Mouse (Mus musculus) cerebellum, postnatal 36 days (tissue): ENCODE measurements around the gene Wbp1l.
A peak's percentile ranks its signal among the peaks of the same experiment; 100 is the strongest.

ENCODE experiments used
- DNase-seq, 2 experiments: peaks; one replicate each; pipeline ENCODE4 v3.0.0; 2021 to 2022; ENCODE audit warnings: mixed read lengths in 2 of 2

Gene Wbp1l

DNA sequence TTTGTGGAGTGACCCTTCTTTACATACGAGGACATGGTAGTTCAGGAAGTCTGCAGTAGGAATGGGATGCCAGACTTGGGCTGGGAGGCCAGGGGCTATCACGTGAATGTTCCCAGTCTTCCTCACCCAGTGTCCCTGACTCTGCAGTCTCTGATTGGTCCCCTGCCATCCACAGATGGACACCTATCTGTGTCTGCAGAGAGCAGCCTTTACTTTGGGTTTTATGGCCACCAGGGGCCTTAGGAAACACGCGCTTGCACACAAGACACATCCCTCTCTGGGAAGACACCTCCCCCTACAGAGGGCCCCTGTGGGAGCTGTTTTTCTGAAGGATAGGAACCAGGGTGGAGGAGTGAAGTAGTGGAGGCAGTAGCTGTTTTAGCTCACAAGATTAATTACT, 62.6 kb downstream of the Wbp1l start:
- DNase-seq = no peak

DNA sequence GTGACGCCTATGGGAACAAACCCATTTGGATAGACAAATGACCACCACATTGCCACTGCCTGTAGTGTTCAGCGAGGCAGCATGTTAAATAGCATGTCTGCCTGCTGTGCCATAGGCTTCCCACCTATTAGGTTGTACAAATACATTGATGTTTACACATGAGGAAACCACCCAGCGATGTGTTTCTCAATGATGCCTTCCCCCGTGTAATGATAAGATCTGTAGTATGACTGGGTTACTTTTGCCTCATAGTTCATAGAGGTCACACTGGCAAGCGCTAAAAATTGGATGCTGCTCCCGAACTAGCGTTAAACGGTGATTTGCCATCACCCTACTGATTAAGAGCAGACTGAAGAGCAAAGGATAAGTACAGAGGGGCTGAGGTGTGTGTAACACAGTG, 63.3 kb downstream of the Wbp1l start:
- DNase-seq = no peak

DNA sequence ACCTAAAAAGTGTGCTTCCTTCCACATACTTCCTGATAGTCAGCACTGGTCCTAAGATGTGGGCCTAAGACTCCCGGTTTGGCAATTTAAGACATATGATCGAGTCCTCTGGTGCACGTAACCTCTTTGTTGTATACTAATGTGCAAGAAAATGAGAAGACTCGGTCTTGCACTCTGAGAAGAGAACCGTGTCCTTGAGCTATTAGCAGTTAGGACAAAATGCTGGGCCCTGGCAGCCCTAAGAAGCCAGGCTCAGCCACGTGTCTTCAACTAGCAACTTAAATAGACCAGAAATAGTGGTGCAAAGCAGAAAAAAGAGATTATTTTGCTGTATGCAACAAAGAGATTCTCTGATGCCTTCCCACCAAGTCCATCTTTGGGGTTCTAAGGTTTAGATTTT, 63.9 kb downstream of the Wbp1l start:
- DNase-seq = no peak

DNA sequence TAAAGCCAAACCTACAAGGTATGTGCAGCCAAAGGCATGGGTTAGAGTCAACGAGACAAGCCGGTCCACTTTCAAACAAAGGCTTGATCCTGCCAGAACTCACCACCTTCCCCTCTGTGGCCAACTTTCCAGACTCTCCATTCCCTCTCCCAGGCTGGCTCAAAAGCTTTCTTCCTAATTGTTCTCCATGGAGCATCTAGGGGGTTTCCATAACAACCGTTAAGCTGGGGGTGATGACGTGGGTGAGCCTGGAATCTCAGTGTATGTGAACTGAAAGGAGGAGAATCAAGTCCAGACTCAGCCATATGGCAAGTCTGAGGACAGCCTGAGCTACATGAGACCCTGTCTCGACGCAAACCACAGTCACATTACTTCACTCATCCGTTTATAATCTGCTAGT, 66.6 kb downstream of the Wbp1l start:
- DNase-seq = no peak

DNA sequence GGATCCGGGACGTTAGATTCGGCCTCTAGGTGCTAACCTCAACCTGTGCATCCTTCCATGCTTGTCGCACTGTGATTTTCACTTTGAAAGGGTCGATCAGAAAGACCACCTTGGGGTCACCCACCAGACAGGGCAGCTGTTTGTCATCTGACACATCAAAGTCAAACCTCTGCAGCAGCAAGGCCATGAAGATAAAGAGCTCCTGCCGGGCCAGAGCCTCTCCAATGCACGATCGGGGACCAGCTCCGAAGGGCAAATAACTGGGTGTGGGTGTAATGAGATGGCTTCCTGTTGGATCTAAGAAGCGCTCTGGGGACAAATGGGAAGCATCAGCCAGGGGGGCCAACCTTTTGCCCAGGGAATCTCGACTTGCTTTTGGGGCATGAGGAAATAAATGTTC, 68.4 kb downstream of the Wbp1l start:
- DNase-seq = no peak

DNA sequence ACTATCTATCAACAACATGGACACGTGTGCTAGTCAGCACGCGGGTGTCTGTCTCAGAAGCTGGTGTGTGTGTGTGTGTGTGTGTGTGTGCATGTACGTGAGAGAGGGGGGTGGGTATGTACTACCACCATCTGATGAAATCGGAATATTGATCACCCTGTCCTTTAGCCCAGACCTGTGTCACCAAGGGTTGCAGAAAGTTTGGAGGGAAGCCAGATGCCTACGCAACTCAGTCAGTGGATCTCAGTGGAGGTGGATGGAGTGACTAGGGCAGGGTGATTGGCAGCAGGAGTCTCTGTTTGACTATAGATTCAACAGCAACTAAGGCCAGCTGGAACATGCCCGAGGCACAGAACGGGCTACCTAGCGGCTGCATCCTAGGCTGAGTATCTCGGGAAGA, 69.4 kb downstream of the Wbp1l start:
- no peak for DNase-seq

DNA sequence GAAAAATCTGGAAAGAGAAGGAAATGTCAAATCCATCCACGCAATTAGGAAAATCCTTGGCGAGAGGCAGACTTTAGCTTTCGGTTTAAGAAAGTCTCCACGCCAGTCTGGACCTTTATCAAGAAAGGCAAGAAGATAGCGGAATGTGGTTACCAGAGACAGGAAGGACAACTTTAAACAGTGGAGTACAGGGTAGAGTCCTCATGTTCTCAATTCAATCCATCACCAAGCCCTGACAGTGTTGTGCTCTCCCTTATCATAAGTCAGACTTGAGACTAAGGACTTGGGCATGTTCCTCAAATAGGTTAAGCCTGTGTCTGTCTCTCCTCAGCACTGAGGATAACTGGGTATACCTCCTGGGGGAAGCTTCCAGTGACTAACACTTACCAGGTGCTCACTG, 70.9 kb downstream of the Wbp1l start:
- no peak for DNase-seq

DNA sequence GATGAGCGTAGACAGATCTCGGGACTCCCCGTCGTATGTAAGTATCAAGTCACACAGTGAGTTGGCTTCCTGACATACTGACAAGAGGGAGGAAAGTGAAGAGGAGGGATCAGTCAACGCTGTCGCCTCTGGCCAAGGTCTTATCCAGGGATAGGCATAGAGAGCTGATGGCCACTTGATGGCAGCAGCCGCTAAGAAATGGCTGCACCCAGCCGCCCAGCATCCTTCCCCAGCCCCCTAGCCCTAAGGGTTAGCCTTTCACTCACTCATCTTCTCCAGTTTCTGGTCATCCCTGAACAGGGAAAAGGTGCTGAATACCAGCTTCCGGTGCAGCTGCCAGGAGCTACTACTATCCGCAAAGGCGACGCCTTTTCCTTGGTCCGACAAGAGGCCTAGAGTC, 71.8 kb downstream of the Wbp1l start:
- DNase-seq = peak; percentile 61 to 65

DNA sequence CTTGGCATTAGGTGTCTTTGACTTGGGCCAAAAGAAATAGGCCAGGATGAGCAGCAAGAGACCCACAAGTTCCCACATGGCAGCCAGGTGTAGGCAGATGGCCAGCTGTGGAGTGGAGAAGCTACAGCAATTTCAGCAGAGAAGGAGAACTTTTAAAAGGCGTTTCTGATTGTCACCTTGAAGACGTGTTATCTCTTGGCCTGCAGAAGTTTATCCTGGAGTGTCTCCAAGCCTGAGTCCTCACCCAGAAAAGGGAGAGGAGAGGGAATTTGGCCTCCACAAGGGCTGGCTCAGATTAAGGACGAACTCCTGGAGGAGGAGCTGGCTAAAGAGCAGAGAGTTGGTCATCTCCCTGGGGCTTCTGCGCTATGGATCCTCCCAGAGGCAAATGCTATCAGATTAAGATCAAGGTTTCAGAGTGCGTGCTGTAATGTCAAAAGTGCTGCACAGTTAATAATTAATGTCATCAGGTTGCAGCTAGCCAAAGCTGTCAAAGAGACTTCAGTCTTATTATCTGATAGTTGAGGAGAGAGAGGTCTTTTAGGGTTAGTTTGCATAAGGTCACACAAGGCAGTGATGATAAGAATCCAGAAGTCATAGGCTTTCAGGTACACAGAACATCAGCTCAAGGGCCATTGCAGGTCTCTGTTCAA, 74.0 kb downstream of the Wbp1l start, which contains the start of gene Cyp17a1:
Cyp17a1 (minus strand) TSS at position 407 of the 653 bp plus-strand sequence.
- DNase-seq = no peak

DNA sequence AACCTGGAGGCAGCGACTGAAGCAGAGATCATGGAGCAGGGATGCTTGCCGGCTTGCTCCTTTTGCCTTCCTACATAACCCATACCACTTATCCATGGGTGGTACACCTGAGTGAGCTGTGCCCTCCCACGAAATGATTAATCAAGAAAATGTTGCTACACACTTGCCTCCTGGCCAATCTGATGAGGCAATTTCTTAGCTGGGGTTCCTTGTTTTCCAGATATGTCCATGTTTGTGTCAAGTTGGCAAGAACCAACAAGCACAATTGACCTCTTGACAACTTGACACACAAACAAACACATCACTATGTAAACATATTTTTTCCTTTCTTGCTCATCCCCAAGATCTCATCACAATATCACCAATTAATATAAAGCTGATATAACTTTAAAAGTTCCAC, 76.8 kb downstream of the Wbp1l start:
- DNase-seq = no peak

DNA sequence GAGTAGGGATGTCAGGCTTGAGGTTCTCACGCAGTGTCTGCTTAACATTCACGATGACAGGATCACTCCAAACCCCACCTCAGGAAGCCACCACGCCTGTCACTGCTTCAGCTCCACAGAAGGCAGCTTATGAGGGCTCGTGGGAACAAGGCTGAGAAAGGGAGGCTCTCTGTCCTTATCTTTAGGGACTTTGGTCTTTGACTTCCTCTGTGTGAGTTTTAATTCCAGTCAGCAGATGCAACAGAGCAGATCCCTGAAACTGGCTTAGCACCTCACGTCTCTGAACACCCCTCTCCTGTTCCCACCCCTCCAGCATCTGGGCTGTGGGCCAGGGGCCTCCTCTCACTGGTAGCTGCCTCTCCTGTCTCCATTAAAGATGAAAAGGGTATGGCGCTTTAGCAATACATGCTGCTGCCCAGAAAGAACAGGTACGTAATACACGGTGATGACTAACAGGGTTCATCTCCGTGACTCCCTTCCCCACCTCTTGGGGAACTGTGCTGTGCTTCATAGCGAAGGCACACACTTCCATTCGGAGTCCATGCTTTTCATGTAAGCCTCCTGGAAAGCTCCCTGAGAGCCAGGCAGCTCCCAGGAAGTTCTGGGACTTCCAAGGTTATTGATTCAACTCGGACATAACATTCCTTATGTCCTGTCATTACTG, 81.0 kb downstream of the Wbp1l start:
- no peak for DNase-seq

DNA sequence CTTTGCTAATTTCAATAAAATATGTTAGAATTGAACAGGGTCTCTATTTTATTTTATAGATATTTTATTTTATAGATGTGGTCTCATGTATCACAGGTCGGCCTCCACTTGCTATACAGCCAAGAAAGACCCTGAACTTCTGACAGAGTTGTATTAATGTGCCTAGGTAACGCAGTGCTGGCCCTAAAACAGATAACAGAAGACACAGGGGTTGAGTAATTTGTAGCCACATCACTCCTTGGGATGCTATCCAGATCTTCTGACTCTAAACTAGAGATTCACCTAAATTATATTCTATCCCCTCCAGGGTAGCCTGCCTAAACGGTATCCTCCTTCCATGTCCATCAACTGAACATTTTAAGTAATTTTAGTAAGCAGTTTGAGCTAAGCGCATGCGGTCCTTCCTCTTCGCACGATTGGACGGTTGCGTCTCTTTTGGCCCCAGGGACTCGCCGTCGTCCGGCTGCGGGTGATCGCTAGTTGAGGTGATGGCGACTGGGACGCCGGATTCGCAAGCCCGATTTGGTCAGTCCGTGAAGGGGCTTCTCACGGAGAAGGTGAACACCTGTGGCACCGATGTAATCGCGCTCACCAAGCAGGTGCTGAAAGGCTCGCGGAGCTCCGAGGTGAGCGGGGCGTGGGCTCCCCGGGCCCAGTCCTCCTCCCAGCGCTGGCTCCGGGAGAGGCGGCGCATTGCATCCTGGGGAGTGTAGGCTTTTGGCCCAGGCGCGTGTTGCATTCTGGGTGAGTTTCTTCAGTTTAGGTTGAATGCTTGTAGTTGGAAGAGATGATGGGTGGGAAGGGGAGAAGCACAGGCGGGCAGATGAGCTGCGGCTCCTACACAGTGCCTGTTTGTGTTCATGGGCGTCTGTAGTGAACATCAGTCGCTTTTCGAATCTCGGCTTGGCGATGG, 90.8 kb downstream of the Wbp1l start, which contains the start of gene Borcs7:
Borcs7 (plus strand) TSS at position 447 of the 913 bp plus-strand sequence.
- DNase-seq = peak; percentile 94 to 97

DNA sequence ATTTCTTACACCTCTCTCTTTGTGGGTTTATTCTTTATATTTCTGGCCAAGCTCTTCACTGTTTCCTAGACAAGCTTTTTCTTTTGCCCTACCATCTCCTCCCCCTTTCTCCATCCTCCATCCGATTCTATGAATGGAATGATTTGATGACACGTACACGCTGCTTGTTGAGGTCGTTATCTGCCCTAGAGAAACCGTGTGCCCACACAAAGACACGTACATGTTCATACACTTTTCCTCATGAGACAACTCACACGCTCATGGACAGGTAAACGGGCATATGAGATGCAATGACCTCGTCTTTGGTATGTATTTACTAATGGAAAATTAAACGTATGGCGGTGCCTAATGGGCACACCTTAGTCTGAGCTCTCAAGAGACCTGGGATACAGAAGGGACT, 91.5 kb downstream of the Wbp1l start:
- DNase-seq = no peak

DNA sequence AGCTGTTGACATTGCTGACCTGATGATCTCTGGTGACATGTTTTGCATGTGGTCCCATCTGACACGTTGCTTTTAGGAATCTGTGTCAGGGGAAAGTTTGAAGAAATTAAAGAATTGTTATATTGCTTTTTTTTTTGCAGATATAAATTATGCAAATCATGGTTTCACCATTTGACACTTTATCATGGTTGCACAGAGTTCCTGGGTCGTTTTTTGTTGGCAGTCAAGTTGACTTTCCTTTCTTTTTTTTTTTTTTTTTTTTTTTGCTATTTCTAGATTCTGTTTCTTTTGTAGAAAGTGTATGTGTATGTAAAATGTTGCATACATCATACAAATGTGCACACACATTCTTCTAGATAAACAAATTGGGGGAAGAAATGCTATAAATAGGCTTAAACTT, 92.2 kb downstream of the Wbp1l start:
- DNase-seq = no peak

DNA sequence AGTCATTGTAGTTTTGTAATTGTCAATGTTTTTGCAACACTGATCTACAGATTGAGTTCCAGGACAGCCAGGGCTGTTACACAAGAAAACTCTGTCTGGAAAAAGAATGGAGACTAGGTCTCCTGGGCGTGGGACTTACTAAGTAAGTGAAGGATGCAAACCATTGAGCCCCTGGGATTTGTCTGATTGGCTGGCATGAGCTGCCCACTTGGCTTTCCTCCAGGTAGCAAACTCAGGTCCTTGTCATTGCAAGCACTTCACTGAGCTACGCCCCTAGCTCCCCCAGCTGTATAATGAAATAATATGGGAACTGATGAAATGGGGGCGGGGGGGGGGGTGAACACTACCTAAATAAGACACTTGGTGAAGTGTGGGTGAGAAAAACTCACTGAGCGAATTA, 94.3 kb downstream of the Wbp1l start:
- DNase-seq = no peak

DNA sequence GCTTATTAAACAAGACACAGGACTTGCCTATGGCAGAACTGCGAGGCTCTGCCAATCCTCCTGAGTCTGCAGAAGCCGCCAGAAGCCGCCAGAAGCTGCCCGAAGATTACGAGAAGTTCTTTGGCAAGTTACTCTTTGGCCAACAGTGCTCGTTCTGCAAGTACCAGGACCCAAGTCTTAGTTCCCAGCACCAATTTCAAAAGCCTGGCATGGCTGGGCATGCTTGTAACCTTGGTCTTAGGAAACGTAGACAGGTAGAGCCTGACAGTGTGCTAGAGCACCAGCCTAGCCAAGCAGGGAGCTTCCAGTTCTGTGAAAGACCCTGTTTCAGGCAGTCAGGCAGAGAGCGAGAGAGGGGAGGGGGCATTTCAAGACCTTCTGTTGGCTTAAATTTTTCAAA, 97.6 kb downstream of the Wbp1l start:
- no peak for DNase-seq

DNA sequence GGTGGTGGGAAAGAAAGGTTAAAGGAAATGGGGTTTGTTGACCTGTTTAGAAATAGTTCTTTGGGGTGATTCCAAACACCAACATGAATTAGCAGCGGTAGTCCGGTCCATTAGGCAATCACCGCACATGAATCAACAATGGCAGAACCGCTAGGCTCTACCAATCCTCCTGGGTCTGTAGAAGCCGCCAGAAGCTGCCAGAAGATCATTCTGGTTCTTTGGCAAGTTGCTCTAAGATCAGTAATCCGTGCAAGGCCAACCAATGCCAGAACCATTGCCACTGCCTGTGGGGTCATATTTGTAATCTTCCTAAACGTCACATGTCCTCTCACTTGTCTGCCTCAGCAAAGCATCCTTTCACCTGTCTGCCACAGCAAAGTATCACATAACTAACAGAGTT, 98.1 kb downstream of the Wbp1l start:
- no peak for DNase-seq

DNA sequence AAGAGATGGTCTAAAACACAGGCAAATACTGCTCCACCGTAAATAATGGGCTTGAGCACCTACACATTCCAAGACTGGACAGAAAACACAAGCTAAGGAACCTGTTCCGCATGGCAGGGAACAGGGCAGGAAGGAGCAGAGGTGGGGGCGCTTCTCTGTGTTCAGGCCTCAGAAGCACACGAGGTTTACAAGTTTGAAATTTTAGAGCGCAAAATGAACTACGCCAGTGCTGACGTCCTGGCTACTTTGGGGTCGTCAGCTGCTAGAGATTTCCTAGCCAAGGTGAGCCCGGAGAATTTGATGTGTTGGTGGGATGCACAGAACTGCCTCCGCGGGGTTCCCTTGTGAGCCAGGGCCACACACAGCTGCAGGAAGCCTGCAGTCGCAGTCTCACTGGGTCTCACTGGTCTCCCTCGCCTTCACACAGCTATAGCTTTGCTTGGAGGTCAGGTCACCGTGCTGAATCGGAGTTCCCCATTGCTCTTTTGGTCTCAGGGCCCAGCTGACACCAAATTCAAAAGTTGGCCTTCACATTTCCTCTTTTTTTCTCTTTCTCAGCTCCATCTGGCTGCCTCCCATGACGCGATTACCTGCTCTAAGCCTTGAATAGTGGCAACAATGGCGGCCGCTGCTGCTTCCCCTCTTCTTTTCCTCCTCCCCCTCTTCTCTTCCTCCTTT, 99.1 kb downstream of the Wbp1l start:
- DNase-seq = no peak

DNA sequence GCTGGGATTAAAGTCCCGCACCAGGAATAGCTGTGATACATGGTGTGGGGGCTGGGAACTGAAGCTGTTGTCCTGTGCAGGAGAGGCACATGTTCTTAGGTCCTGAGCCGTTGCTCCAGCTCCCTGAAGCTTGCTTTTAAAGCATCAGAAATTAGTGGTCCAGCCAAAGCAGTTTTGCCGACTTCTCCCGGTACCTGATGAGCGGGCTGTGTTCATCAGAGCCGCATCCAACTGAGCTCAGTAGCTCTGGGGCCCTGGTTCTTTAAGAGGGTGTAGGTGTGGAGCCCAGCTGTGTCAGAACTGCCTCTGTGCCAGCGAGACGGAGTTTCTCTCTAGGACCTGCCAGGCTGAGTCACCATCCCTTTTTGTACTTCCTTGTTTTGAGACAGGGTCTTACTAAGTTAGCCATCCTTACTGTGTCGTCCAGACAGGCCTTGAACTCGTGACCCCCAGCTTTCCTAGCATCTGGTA, 100.2 kb downstream of the Wbp1l start:
- no peak for DNase-seq

DNA sequence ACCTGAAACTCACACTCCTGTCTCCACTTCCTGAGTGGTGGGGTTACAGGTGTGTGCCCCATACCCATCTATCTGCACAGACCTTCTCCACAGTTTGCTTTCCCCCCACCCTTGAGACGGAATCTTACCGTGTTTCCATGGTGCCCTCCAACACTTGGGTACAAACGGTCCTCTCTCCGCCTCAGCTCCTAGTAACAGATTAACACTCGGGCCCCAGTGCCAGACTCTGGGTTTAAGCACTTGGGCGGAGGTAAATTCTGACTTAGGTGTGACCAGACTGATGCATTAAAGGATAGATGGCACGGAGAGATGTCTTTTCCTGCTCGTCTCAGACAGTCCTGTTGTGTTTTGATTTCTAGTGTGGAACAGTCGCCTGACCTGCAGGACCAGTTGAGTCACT, 102.3 kb downstream of the Wbp1l start:
- DNase-seq = no peak

DNA sequence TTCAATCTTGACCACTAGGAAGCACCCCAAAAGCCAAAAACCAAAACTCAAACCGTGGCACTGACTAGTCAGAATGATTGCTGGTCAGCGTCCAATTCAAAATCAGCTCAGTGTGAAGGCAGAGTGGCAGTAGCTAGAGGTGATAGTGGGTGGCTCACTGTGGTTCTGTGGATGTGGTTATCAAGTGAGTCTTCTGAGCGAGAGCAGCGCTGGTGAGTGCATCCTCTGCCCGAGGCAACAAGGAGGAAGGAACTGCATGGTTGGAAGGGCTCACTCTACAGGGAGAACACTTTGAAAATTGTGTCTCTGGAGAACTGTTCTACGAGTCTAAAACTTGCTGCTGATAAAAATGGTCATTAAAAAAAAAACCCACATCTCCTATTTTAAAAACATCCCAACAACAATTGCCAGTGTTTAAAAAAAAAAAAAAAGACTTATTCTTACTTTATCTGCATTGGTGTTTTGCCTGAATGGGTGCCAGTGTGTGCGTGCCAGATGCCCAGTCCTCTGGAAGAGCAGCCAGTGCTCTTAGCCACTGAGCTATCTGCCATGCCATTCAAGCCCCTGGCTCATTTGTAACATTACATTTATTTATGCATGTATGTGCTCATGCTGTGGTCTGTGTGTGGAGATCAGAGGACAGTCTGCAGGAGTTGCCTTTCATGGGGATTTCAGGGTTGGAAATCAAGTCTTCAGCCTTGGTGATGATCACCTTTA, 107.1 kb downstream of the Wbp1l start:
- DNase-seq = no peak
